Mouse (Mus musculus): ENCODE results near the gene Cfdp1. TPM values are rescaled to one million over a fixed set of nuclear protein-coding genes. Genes with fewer than 3 reads are reported as not detected.

The Cfdp1 gene
- polyA plus RNA-seq, 1 experiment: 111 TPM

DNA sequence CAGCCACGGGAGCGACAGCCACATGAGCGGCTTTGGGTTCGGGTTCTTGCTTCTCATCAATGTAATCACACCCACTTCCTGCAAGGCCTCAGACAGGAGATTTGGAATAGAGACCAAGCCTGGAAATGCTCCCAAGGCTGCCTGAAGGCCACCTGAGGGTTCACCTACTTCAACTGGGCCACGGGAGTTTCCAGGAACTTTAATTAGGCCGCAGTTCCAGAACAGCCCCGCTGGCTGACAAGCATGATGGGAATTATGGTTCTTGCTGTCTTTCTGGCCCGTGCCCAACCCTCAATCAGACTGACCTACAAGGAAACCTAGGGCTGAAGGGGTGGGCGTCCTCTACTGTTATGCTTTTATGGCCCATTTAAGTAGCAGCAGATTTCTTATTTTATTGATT lies 82.0 kb downstream of the Cfdp1 start:
- no peak for DNase-seq (ENCODE audit: extremely low spot score in 1 of 2, low spot score in 1 of 2)

DNA sequence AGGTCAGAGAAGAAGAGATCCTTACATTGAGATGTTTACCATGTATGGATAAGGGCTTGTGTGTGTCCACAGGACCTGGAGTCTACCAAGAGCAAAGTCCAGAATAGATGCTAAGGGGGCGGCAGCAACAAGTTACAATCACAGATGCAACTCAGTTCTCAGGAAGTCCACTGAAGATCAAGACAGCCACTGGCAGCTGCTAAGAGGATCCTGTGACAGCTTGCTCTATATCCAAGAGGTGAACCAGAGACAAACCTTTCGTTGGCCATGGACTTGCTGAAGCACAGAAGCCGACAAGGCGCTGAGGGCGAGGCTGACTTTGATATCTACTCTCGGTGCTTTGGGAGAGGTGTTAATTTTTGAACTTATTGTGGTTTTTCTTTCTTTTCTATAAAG lies 82.5 kb downstream of the Cfdp1 start:
- no peak for DNase-seq (ENCODE audit: extremely low spot score in 1 of 2, low spot score in 1 of 2)

DNA sequence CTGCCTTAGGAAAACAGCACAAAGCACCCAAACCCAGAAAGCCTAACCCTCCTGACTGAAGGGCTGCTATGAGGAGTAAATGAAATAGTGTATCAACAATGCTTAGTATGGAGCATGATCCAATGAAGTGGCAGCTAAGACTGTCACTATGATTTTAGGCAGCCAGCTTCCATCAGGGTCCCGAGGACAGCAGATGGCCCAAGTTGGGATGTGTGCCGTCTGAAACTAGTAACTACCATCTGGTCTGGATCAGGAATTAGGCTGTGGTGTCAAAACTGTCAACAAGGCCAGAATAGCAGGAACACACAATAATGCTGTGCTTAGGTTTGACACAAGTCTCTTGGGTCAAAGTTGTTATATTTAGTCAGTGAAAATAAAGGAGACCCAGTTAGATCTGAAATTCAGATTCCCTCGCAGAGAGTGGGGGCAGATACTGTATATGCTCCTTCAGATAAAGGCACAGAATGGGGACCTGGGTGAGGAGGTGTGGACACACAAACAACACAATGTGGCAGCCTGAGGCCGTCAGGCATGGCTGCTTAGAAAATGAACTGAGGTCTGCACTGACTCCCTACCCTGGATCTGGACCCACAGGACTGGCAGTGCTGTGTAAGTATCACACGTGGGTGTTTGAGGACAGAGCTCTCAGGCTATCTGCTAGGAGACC lies 83.0 kb downstream of the Cfdp1 start:
- no peak for DNase-seq (ENCODE audit: extremely low spot score in 1 of 2, low spot score in 1 of 2)

DNA sequence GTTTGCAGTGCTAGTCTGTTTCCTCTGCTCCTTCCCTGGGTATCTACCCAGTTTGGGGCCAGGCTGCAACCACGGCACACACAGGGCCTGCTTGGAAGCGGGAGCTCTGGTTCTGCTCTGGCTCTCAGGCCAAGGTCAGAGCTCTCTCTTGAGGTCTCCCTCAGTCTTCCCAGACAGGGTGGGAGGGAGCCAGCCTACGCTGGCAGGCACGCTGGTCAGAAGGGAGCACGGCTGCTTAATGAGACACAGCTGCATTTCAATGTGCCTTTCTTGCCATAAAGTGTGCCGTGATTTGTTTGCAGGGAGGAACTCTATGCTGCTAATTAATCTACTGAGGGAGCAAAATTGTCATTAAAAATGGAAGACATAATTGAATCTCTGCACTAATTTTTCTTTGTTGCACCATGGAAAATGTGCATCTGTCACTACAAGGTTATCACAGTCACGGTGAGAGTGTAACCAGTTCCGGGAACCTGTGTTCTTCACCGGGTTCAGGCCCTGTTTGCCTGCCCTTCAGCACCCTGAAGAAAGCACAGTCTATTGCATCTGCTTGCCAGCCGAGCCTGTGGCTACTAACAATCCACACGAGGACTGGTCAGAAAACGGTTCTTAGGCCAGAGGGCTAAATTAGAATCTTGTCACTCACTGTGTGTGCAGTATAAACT lies 84.2 kb downstream of the Cfdp1 start:
- DNase-seq (ENCODE audit: extremely low spot score in 1 of 2, low spot score in 1 of 2): peak; percentile 33 to 42

DNA sequence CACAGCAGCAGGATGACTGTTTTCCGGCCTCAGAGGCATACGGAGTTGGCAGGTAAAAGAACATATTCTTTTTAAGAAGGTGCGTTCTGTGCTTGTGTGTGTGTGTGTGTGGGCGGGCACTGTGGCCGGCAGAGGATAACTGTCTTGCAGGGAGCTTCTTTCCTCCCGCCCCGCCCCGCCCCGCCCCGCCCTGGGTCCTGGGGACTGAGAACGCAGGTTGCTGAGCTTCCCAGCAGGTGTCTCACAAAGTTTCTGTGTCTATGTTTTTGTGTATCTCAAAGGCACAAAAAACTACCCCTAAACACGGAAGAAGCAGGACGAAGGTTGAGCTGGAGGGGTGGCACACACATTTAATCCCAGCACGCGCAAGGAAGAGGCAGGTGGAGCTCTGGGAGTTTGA lies 84.8 kb downstream of the Cfdp1 start:
- DNase-seq (ENCODE audit: extremely low spot score in 1 of 2, low spot score in 1 of 2): no peak

DNA sequence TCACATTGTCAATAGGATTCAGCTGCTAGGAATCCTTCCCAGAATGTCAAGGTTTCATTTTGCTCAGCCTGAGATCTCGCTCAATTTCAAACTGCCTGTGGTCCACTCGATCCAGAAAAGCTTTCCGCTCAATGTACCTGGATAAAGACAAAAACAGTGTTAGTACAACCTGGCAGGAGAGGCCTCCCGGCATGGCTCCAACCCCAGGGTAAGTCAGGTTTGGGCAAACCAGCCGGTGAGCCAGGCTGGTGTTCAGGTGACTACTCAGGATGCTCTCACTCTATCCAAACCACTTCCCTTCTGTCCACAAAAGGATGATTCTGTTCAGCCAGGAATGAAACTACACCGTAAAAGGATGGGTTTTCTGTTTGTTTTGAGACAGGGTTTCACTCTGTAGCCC lies 85.4 kb downstream of the Cfdp1 start:
- no peak for DNase-seq (ENCODE audit: extremely low spot score in 1 of 2, low spot score in 1 of 2)

DNA sequence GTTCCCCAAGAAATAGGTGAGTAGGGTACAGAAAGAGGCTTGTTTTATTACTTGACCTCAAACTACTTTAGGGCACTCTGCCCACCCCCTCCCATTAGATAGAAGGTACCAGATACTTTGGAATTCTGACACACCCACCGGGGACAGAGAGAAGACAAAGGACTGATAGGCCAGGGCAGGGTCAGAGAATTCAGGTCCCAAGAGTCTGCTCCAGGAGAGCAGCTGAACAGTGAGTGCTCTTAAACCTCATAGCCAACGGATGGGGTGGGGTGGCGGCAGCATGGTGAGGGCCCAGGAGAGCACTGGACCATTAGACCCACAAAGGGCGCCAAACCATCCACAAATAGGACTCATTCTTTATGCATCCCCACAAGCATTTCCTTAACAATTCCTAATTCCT lies 88.5 kb downstream of the Cfdp1 start:
- DNase-seq (ENCODE audit: extremely low spot score in 1 of 2, low spot score in 1 of 2): no peak

DNA sequence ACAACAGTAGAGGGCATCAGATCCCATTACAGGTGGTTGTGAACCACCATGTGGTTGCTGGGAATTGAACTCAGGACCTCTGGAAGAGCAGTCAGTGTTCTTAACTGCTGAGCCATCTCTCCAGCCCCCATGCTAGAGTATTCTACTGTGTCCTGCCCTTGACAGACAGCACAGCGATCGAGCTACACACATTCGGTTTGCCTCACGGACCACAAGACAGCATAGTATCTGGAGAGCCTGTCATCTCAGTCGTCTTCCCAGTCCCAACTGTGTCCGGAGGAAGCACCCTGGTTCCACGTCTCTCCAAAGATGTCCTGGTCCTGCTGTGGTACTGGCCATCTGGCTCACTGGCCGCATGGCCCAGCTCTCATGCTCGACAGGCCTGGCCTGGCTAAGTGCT lies 89.0 kb downstream of the Cfdp1 start:
- DNase-seq (ENCODE audit: extremely low spot score in 1 of 2, low spot score in 1 of 2): no peak

DNA sequence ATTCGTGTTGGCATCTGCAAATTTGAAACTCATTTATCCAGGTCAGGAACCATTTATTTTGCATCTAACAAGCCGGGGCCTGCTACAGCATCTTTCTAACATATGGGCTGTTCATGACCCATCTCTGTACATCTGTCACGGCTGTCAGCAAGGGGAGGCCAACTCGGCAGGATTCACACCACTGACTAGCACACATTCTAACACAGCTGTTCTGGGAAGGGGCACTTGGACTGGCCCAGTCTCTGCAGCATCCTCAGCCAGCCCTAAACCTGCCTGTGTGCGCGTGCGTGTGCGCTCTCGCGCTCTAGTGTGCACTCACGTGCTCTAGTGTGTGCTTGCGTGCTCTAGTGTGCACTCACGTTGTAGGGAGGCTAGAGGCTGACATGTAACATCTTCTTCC lies 93.4 kb downstream of the Cfdp1 start:
- no peak for DNase-seq (ENCODE audit: extremely low spot score in 1 of 2, low spot score in 1 of 2)

DNA sequence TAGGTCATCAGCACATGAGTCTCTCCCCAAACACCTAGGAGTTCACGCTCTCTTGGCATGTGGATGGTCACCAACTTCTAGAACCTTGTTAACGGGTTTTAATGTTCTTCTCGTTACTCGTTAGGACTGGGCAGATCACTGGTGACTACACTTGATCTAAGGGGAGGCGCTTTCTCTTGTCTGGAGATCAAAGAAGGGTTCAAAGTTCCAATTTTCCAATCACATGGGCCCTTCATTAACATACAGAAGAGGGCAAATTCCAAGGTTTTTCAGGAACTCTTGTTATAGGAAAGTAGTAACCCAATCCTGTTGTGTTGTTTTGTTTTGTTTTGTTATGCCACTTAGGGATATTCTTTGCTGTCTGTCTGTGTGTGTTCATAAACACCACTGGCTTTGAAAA lies 95.3 kb downstream of the Cfdp1 start:
- no peak for DNase-seq (ENCODE audit: extremely low spot score in 1 of 2, low spot score in 1 of 2)

DNA sequence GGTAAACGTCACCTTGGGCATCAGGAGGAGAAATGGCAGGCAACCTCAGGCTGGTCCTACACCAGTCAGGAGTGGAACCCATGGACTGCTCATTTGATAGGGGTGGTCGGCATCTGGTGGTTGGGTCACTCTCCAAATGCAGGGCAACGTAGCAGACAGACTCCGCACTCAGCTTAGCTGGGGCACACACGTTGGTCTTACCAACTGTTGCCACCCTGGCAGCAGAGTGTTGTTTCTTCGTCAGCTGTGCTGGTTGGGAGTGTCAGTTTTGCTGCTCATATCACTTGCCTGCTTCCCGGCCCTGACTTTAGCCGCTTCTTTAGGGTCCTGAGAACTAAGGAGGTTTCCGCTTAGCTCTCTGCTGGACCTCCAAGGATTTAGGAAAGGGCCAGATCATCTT lies 96.5 kb downstream of the Cfdp1 start:
- DNase-seq (ENCODE audit: extremely low spot score in 1 of 2, low spot score in 1 of 2): no peak

DNA sequence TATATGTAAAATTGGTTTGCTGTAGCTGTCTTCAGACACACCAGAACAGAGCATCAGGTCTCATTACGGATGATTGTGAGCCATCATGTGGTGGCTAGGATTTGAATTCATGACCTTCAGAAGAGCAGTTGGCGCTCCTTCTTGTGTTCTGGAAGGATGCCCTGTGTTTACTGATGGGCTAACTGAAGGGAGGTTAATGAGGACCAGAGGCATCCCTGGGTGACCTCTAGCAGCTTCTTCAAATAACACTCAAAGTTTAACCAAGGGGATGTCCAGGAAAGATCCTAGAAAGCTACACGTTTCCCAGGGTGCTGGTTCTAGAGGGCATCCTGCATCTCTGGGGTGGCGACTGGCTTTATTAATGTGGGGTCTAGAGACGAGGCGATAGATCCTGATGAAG lies 99.4 kb downstream of the Cfdp1 start:
- DNase-seq (ENCODE audit: extremely low spot score in 1 of 2, low spot score in 1 of 2): no peak

DNA sequence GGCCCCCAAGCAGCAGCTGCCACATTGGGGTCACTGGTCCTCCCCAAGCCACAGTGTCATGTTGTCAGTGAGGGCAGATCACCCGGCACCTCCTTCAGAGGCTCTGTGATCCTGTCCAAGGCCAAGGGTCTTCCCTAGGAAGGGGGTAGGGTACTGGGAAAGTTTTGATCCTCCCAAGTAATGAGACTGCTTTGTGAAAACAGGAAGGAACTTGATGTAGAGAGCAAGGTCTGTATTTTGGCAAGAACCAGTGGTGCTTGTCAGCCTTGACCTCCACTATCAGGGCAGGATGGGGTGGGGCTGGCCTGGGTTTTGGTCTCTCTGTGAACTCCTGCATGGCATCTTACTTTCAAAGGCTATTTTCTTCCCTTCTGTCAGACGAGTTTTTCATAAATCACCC lies 100.0 kb downstream of the Cfdp1 start:
- no peak for DNase-seq (ENCODE audit: extremely low spot score in 1 of 2, low spot score in 1 of 2)

DNA sequence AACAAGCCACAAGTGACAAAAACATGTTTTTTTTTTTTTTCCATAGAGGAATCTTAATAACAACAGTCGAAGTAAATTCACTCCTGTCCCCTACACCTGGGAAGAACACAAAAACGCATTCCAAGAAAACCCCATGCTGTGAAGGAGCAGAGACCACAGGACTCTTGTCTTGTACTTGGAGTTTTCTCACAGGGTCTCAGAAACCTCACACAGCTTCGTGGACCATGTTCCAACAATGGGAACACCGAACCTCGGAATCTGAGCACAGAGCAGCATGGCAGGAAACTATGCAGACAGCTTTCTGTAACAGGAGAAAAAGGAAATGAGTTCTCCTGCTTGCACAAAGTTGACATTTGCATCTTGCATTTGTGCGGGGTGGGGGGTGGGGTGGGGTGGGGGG lies 105.3 kb downstream of the Cfdp1 start:
- no peak for DNase-seq (ENCODE audit: extremely low spot score in 1 of 2, low spot score in 1 of 2)

DNA sequence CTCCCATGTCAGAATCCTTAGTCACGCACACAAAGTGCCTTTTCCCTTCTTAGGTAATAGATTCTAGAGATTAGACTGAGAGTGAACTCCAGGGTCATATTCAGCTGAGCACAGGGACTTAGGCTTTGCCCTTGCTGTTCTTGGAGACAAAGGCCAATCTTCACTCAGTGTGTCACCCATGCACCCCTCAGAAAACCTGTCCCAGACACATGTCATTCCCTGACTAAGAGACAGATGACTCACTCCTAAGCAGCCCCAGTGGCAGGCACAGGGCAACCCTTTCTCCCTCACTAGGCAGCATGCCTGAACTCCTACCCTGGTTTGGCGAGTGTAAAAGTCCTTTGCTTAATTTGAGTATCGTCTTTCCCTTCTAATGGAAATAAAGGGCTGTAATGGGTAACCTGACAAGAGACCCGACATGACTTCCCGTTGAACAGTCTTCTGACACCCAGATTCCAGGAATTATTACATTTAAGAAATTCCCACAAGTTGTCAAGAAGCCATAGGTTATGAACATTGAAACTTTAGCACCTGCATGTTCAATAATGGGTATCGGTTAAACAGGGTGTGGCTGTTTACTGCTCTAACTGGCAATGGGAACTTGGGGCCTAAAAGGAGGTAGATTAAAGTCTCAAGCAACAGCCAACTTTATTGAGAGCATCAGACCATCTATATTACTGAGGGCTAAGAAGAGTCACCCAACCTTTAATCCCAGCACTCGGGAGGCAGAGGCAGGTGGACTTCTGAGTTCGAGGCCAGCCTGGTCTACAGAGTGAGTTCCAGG lies 106.0 kb downstream of the Cfdp1 start:
- no peak for DNase-seq (ENCODE audit: extremely low spot score in 1 of 2, low spot score in 1 of 2)

DNA sequence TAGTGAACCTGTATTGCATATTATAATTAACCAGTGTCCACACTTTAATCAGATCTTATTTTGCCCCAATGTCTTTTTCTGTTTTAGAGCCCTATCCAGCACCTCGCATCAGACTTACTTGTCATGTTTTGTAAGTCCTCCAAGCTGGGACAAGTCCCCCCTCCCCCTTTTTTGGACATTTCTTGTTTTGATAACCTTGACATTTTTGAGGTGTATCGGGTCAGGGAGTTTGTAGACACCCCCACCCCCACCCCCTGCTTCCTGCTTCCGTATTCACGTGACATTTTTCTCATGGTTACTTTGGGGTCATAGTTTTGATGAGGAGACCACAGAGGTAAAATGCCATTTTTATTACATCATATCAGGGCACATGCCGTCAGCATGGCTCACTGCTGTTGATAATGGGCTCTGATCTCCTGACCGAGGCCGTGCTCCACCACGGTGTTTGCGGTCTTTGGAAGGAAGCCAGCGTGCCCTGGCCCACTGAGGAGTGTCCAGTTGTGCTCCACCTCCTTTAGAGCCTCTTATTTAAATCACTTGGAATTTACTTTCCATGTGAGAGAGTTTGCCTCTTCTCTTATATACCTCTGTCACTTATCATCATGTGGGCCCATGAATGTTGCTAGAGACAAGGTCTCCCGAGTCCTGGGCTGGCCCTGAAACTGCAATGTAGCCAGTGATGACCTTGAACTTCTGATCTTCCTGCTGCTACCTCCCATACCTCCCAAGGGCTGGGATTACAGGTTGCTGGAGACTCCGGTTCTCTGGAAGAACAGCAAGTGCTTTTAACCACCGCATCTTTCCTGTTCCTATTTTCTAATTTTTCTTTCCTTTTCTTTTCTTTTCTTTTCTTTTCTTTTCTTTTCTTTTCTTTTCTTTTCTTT lies 107.3 kb downstream of the Cfdp1 start:
- DNase-seq (ENCODE audit: extremely low spot score in 1 of 2, low spot score in 1 of 2): no peak

DNA sequence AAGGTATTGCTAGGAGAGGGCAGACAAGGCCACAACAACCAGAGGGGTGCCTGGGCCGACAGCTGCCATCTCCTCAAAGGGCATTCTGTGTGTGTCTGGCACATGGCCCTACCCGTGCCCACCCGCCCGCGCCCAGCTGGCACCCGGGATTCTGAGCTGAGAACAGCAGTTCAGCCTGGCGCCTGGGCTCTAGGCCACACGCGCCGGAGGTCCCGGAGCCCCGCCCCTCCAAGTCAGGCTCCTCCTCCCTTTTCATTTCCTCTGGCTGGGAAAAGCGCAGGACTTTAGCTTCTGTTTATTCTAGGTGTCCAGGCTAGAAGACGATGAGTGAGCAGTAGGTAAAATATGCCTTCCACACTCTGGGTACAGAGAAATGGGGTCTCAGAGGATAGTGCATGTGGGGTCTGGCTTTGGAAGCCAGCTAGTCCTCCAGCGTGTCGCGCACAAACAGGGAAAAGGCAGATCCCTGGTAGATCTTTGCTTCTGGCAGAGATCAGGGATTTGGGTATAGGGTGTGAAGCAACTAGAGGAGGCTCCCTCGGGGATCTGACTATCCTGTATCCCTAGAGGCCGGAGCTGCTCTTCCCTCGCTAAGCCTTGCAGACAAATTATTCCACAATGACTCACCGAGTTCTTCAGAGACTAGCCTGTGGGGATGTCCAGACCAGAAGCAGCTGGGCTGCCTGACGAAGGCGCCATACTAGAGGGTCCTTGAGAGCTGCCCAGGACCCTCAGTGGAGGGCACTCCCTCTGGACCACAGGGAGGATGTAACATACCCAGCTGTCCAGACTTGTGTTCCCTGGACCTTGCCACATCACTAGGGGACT lies 108.3 kb downstream of the Cfdp1 start:
- DNase-seq (ENCODE audit: extremely low spot score in 1 of 2, low spot score in 1 of 2): peak in 1 of 2 experiments; percentile 70

DNA sequence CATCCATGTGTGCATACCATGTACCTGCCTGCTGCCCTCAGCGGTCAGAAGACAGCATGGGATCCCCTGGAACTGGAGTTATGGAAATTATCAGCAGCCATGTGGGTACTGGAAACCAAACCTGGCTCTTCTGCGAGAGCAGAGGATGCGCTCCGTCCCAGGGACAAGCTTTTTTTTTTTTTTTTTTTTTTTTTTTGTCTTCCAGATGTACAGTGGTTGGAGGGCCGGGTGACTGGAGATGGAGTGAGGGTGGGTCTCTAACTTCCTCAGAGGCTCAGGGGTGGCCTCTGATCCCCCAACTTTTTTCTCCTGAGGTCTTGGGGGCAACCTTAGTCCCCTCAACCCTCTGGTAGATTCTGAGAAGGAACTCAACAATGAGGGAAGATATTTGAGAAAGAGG lies 109.0 kb downstream of the Cfdp1 start:
- DNase-seq (ENCODE audit: extremely low spot score in 1 of 2, low spot score in 1 of 2): no peak

DNA sequence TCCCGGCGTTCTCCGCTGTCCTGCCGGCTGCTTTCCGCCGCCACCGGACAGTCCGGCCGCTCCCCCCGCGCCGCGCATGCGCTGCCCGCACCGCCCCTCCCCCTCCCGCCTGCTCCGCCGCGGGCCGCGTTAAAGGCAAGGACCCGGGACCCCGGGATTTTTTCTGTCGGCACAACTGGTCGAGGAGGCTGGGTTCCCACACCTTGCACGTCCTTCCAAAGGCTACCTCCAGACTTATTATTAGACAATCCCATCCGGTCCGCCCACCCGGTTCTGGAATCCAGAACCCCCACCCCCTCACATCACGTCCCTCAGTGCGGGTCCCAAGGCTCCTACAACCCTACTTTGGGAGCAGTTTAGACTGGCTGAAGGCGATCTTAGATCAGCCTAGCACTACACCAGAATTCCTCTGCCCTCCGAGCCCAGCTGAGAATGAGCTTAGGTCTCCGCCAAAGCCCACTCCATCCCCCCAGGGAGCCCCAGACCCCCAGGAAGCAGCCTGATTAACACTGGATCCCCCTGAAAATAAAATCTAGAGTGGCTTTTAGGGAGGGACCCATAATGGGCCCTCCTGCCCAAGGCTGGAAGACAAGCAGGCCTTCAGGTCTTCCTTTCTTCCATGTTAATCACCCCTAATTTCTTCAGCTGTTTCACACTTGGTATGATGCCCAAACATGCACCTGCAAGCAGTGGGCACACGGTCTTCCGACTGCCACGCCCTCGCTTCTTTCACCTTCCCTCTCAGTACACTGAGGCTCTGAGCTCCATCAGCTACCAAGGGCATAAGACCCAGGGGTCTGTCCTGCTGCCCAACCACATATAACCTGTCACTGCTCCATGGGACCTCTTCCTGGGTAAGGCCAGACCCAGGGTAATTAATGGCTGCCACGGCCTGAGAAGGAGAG lies 110.0 kb downstream of the Cfdp1 start, which contains the start of gene Bcar1:
TSS of gene Bcar1 (minus strand) at position 18 of the 905 bp plus-strand sequence.
- DNase-seq (ENCODE audit: extremely low spot score in 1 of 2, low spot score in 1 of 2): peak in 1 of 2 experiments; percentile 79

Measured in frontal cortex, adult 2 months (tissue).